Mouse (Mus musculus): Measurements from ENCODE around the gene Aqp6.

- no peak for TF ChIP-seq CTCF (IDR thresholded peaks at IDR 0.05; ENCODE audit: extremely low read depth, insufficient read depth, low read length)
- TF ChIP-seq POLR2A (IDR thresholded peaks at IDR 0.05; ENCODE audit: extremely low read depth, insufficient read depth, low read length): no peak
These were observed 12.0 kb upstream of the Aqp6 start for GRCm38 (mm10) chr15:99589237-99589636.

Data from cortical plate, adult 2 months (tissue).